Mouse (Mus musculus) lung, embryonic 14.5 days (tissue): Measurements from ENCODE around the gene Chn2. TPM values are rescaled to one million over a fixed set of nuclear protein-coding genes. Genes with fewer than 3 reads are reported as not detected.
A peak's percentile ranks its signal among the peaks of the same experiment; 100 is the strongest.

Experiments used
- ATAC-seq: fragments of 200-750 bp; cut with Nextera tagmentation; 2 replicates; pipeline ENCODE4 v1.8.0; 2017; ENCODE audit warnings: mild to moderate bottlenecking, moderate TSS enrichment, moderate library complexity; ENCODE audit not compliant: insufficient read depth
- DNase-seq: peaks from one replicate; pipeline ENCODE4 v3.0.0-alpha.2; 2015
- H3K27ac ChIP-seq: fragments of 300-500 bp; sonication (generic); 2 replicates; pipeline ENCODE4 v1.5.1; 2014; ENCODE audit warnings: low read depth, mild to moderate bottlenecking, moderate library complexity
- H3K27me3 ChIP-seq: fragments of 300-500 bp; sonication (generic); 2 replicates; pipeline ENCODE4 v1.6.1; 2014; ENCODE audit warnings: low read length, control low read depth; ENCODE audit not compliant: insufficient read depth
- H3K36me3 ChIP-seq: fragments of 300-500 bp; sonication (generic); 2 replicates; pipeline ENCODE4 v1.6.1; 2014; ENCODE audit warnings: control low read depth; ENCODE audit not compliant: insufficient read depth
- H3K4me1 ChIP-seq: fragments of 300-500 bp; sonication (generic); 2 replicates; pipeline ENCODE4 v1.6.1; 2014; ENCODE audit warnings: antibody characterized with exemption, control low read depth; ENCODE audit not compliant: insufficient read depth
- H3K4me2 ChIP-seq: fragments of 300-500 bp; sonication (generic); 2 replicates; pipeline ENCODE4 v1.6.1; 2014; ENCODE audit warnings: mild to moderate bottlenecking
- H3K4me3 ChIP-seq: fragments of 300-500 bp; sonication (generic); 2 replicates; pipeline ENCODE4 v1.5.1; 2014; ENCODE audit warnings: low read depth, low read length
- H3K9ac ChIP-seq: fragments of 300-500 bp; sonication (generic); 2 replicates; pipeline ENCODE4 v1.6.1; 2014
- H3K9me3 ChIP-seq: fragments of 300-500 bp; sonication (generic); 2 replicates; pipeline ENCODE4 v1.6.1; 2016; ENCODE audit warnings: low read depth, low read length, control low read depth
- CTCF ChIP-seq: IDR thresholded peaks from 2 replicates; pipeline ENCODE4 v1.5.1; 2016; ENCODE audit warnings: antibody characterized with exemption, low read depth
- WGBS: fragments of 180-500 bp; shearing (Covaris S2); extraction: QIAGEN DNeasy Blood & Tissue Kit; methylation state at CpG from one replicate; pipeline ENCODE4 v1.1.7; 2014; 5-methylcytosine and 5-hydroxymethylcytosine counted together
- polyA plus RNA-seq: library from polyadenylated mRNA; unstranded; fragments of >200 nt; fragmentation: Nextera tagmentation; extraction: Ambion mirVana; gene quantifications from 2 replicates; pipeline ENCODE4 v1.2.1, GENCODE M21; 2014

Chn2 gene
- polyA plus RNA-seq, 1 experiment from 2014 or later: 18.1 TPM

DNA sequence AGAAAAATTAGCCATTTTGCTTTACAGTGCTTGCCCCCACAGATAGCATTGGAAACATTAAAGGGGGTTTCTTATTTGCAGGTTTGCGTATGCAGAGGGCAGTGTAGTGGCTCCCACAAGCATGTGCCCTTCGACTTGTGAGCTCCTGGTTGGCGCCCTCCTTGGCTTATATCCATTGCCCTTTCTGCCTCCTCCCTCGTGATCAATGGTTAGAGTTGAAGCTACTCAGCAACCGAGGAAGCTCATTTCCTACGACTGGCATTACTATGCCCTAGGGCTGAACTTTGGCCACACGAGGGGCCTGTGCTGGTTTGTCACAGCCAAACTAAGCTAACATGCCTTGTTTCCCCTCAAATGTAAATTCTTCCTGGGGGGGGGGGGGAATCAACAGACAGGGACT lies 11.8 kb downstream of the Chn2 start:
- H3K4me1 ChIP-seq: 0 out of 2 replicates have a peak, but pooled peaks cover 4% of the 10 kb centered on the region
- H3K9me3 ChIP-seq: no peaks in the 10 kb centered on the region
- no peak overlapping the region for H3K4me3 ChIP-seq
- no peak overlapping the region for H3K27ac ChIP-seq
- TF ChIP-seq CTCF: no peak
- no peak for ATAC-seq
- no peak overlapping the region for H3K4me2 ChIP-seq
- WGBS: 65% methylated on average over 7 of the region's 7 CpGs
- peaks cover 13% of the 10 kb centered on the region; the same call in 1 of the 2 replicates for H3K27me3 ChIP-seq
- no peaks in the 10 kb centered on the region for H3K36me3 ChIP-seq
- DNase-seq: no peak
- H3K9ac ChIP-seq: no peak overlapping the region

DNA sequence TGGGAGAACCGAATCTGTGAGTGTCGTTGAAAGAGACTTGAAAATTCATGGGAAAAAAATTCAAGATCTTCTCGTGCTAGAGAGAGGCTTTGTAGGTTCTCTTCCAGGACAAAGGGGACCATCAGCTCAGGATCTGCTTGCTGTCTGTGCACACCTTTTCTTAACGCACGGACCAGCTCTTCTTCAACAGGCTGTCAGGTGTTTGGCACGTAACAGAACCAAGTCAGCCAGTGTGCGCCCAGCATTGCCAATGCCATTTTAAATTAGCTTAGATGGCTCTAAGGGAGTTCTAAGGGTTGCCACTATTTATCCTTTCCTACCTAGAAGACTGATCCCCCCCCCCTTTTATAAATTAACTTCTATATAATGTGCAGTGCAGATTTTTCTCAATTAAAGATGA lies 12.8 kb downstream of the Chn2 start:
- no peak for TF ChIP-seq CTCF
- 83% methylated on average over 7 of the region's 7 CpGs for WGBS
- Histone ChIP-seq H3K4me3 (no peak overlapping the region), H3K27ac (no peak overlapping the region), H3K4me1 (0 out of 2 replicates have a peak, but pooled peaks cover 4% of the 10 kb centered on the region), H3K9me3 (no peaks in the 10 kb centered on the region), H3K4me2 (no peak overlapping the region), H3K9ac (no peak overlapping the region), H3K36me3 (no peaks in the 10 kb centered on the region), H3K27me3 (peaks cover 16% of the 10 kb centered on the region; the same call in 1 of the 2 replicates)
- DNase-seq (no peak), ATAC-seq (no peak)

DNA sequence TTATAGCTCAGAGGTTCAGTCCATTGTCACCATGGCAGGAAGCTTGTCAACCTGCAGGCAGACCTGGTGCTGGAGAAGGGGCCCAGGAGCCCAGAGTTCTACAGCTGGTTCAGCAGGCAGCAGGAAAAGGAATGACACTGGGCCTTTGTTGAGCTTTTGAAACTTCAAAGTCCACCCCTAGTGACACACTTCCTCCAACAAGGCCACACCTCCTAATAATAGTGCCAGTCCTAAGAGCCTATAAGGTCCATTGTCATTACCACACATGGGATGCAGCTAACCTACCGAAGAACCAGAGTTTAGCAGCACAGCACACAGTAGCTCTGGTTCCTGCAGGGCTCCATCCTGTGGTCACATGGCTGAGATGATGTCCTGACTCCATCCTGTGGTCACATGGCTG lies 13.3 kb downstream of the Chn2 start:
- no peak overlapping the region for H3K9ac ChIP-seq
- no peaks in the 10 kb centered on the region for H3K36me3 ChIP-seq
- no peak overlapping the region for H3K4me2 ChIP-seq
- H3K4me1 ChIP-seq: 0 out of 2 replicates have a peak, but pooled peaks cover 4% of the 10 kb centered on the region
- no peak for TF ChIP-seq CTCF
- no peak overlapping the region for H3K27ac ChIP-seq
- WGBS: 78% methylated on average over 1 of the region's 1 CpGs
- H3K9me3 ChIP-seq: no peaks in the 10 kb centered on the region
- H3K4me3 ChIP-seq: no peak overlapping the region
- ATAC-seq: no peak; the same call in 1 of the 2 replicates
- DNase-seq: no peak
- peaks cover 17% of the 10 kb centered on the region; the same call in 1 of the 2 replicates for H3K27me3 ChIP-seq

DNA sequence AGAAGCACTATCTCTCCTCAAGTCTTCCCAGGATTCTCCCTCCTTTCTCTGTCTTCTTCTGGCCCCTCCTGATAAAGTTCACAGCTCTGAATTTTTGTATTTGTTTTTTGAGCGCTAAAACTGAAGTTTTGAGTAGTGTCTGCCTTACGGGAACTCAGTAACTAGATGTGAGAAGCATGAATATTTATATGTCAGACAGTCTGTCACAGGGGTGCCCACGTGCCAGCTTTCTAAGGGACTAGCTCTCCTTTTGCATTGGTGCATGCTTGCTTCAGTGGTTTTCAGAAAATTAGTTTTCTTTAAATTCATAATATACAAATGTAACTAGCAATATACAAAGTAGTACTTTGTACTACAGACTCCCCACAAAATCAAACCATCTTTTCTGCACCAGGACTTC lies 14.0 kb downstream of the Chn2 start:
- Histone ChIP-seq H3K36me3 (no peaks in the 10 kb centered on the region), H3K4me2 (no peak overlapping the region), H3K9ac (no peak overlapping the region), H3K27me3 (peaks cover 21% of the 10 kb centered on the region; the same call in 1 of the 2 replicates), H3K4me3 (no peak overlapping the region), H3K9me3 (no peaks in the 10 kb centered on the region), H3K27ac (no peak overlapping the region), H3K4me1 (0 out of 2 replicates have a peak, but pooled peaks cover 4% of the 10 kb centered on the region)
- DNase-seq (no peak), ATAC-seq (no peak)
- WGBS: 65% methylated on average over 3 of the region's 3 CpGs
- no peak for TF ChIP-seq CTCF

DNA sequence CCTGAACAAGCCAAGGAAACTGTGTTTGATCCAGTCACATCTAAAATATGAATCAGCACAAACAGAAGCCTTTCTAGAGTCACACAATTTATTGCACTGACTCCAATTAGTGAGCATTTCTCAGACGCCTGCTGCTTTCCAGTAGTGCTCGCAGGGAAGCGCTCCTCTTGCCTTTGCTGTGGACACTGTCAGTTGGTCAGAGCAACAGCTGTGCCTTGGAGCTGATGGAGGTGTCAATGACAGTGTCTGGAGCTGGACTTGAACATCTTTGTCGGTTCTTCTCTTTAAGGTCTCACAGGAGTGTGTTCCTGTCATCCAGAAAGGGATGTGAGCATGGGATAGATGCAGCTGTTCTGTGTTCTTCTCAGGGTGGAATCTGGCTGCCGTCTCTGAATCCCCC lies 16.0 kb downstream of the Chn2 start:
- H3K9me3 ChIP-seq: no peaks in the 10 kb centered on the region
- no peak overlapping the region for H3K4me3 ChIP-seq
- no peak overlapping the region for H3K27ac ChIP-seq
- peaks cover 8% of the 10 kb centered on the region; the same call in 1 of the 2 replicates for H3K4me1 ChIP-seq
- H3K36me3 ChIP-seq: no peaks in the 10 kb centered on the region
- DNase-seq: peak; percentile 38
- peak; percentile 66; the same call in 1 of the 2 replicates for ATAC-seq
- no peak overlapping the region for H3K4me2 ChIP-seq
- no peak overlapping the region for H3K9ac ChIP-seq
- 54% methylated on average over 5 of the region's 5 CpGs for WGBS
- H3K27me3 ChIP-seq: peaks cover 21% of the 10 kb centered on the region; the same call in 1 of the 2 replicates
- TF ChIP-seq CTCF: no peak

DNA sequence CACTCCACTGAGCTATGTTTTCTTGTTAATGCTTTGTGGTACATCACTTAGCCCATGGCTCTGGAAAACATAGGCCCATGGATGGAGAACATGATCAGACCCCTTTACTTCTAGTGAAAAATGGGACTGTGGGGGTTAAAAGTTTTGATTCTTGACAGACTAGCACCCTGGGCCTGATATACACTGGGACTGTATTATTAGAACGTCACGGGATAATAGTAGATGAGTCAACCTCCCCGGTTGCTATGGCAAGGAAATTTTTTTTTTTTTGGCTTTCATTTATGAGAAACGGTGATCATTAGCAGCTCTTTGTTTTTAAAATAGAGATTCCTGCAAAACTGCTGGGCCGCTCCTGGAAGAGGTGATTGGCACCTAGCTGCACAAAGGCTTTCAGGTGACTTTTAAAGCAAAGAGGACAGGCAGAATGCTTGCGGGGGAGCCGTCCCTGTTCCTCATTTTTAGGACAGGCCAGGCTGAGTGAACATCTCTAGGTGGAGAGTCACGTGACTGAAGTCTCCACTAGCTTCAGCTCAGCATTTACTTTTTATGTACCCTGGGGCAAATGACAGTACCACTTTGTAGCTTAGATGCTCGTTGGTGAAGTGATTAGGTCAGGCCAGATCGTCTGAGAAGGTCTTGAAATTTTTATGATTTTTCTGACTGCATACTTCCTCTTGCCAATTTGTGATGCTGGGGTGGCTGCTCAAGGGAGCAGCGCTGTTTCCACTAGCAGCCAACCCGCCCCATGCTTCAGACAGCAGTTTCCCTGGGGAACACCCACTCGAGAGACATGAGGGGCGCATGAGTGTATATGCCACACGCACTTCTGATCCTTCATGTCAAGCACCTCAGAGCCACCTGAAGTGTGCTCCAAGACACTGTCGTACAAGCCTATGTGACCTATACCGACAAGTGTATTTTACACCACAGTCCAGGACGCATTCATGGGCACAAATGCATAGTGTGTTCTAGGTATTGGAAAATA lies 17.5 kb downstream of the Chn2 start:
- no peaks in the 10 kb centered on the region for H3K9me3 ChIP-seq
- 60% methylated on average over 18 of the region's 18 CpGs for WGBS
- no peak overlapping the region for H3K4me3 ChIP-seq
- no peak overlapping the region for H3K9ac ChIP-seq
- H3K36me3 ChIP-seq: no peaks in the 10 kb centered on the region
- ATAC-seq (no peak), DNase-seq (peak; percentile 17)
- no peak overlapping the region for H3K4me2 ChIP-seq
- no peak overlapping the region for H3K27ac ChIP-seq
- H3K4me1 ChIP-seq: peaks cover 11% of the 10 kb centered on the region
- H3K27me3 ChIP-seq: peaks cover 21% of the 10 kb centered on the region; the same call in 1 of the 2 replicates
- TF ChIP-seq CTCF: no peak

DNA sequence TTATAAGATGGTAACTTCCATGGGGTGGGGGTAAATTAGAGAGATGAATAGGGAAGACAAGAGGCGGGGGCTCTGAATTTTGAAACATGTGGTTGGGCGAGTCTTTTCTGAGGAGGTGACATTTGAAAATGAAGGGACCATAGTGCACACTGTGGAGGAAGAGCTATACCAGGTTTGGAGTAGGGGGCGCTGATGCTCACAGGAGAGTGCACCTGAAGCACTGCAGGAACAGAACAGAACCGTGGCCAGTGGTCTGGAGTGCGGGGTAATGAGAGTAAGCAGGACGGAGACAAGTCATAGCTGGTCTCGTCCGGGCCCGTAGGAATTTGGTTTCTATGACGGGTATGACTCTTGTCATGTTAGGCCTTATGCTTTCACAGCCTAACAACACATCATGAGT lies 18.3 kb downstream of the Chn2 start:
- TF ChIP-seq CTCF: no peak
- Histone ChIP-seq H3K36me3 (no peaks in the 10 kb centered on the region), H3K9ac (no peak overlapping the region), H3K4me3 (no peak overlapping the region), H3K9me3 (no peaks in the 10 kb centered on the region), H3K4me2 (no peak overlapping the region), H3K4me1 (peaks cover 18% of the 10 kb centered on the region), H3K27me3 (peaks cover 21% of the 10 kb centered on the region; the same call in 1 of the 2 replicates), H3K27ac (no peak overlapping the region)
- WGBS: 80% methylated on average over 10 of the region's 10 CpGs
- ATAC-seq (no peak), DNase-seq (no peak)
